Mouse (Mus musculus) cerebellum, adult 9-11 months (tissue): ENCODE measurements around the gene Cdkn2aip.

Source experiments
- DNase-seq: peaks from one replicate; pipeline ENCODE4 v3.0.0; 2022

Cdkn2aip gene

GRCm38 (mm10) chr8:47693119-47693518, 20.6 kb downstream of the Cdkn2aip start:
- DNase-seq: peak; percentile 49

DNA sequence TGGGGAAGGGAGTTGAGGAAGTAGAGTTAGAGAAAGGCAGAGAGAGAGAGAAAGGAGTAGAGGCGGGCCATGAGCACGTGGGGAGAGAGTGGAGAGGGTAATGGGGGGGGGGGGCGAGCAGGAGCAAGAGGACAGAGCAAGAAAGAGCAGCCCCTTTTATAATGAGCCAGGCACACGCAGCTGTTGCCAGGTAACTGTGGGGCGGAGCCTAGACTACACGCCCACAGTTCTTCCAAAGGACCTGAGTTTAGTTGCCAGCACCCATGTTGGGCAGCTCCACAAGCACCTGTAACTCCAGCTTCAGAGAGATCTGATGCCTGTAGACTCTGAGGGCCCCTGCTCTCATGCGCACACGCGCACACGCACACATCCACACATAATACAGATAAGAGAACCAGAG, 21.9 kb downstream of the Cdkn2aip start:
- DNase-seq: no peak

DNA sequence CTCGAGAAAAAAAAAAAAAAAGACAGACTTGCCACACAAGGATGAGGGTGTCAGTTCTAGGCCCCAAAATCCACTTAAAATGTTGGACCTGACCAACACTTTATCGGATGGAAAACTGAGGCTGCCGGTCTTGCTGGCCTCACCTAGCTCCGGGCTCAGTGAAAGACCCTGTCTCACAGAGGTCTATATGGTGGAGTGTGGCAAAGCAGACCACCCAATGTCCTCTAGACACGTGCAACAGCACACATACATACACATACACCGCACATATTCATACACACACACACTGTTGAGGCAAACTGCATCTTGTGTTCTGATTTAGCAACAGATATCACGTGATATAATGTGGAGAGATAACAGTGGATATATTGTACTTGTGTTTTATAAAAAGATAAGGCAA, 22.4 kb downstream of the Cdkn2aip start:
- no peak for DNase-seq

DNA sequence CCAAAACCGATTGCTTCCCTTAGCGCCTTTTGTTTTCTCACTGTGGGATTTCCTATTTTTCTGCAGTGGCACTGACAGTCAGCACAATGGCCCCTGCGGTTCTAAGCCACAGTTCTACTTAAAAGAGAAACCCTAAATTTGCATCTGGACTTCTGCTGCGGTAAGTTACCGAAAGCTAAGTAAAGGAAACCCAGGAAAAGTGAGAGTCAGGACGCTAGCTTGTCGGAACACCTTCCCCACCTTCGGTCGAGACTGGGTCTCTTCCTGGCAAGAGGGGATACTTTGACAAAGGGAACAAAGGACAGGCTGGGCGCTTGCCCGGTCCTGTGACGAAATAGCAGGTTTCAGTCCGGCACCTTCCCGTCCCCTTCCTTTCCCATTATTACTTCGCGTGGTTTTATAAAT, 23.1 kb downstream of the Cdkn2aip start:
- DNase-seq: no peak

GRCm38 (mm10) chr8:47689704-47690326, 23.9 kb downstream of the Cdkn2aip start:
- no peak for DNase-seq

DNA sequence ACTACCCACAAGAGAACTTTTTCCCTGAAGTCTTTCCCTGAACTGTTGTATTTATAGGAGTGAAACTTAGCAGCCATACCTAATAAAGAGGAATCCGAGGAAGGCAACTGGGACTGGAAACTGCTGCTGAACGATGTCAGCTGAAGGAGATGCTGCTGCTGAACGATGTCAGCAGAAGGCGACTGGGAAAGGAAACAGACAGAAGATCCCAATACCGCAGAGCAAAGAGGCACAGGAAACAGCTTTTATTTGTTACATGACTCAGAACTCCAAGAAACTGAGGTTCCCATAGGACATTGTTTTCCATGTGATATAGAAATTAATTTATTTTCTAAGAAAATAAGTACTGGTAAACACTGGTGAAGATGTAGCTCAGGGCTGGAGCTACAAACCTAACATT, 29.3 kb downstream of the Cdkn2aip start:
- no peak for DNase-seq

DNA sequence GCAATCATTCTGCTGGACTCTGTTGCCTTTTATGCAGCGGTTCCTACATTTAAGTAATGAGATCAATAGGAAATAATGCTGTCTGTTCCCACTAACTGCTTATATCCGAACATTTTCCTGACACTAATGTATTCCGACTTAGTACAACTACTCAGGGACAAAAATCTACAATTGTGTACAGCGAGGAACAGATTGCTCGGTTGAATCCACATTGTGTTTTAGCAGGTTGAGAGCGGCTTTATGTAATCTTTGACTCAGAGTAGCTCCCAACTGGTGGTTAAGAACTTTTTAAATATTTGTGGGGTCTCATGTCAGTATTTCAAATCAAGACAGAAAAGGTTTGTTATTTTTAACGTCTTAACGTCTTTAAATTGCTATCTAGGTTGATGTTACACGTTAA, 29.7 kb downstream of the Cdkn2aip start:
- DNase-seq: no peak

DNA sequence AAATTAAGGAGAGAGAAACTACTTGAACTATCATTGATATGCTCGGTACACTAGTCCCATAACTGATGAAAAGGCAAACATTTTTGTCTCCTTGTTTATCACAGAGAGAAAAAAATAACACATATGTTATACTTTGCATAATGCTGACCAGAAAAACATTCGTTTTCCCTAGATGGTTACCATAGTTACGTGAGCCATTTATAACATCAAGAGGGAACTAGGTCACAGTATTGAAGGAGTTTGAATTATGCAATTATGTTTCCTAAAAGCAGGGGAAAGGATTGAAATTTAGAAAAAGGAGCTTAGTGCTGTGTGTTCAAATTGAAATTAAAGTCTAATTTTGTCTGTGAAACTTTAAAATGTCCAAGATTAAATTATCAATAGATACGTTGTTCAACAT, 33.4 kb downstream of the Cdkn2aip start:
- DNase-seq: no peak

GRCm38 (mm10) chr8:47679603-47680002, 34.1 kb downstream of the Cdkn2aip start:
- DNase-seq: no peak

GRCm38 (mm10) chr8:47676631-47677030, 37.1 kb downstream of the Cdkn2aip start:
- no peak for DNase-seq

DNA sequence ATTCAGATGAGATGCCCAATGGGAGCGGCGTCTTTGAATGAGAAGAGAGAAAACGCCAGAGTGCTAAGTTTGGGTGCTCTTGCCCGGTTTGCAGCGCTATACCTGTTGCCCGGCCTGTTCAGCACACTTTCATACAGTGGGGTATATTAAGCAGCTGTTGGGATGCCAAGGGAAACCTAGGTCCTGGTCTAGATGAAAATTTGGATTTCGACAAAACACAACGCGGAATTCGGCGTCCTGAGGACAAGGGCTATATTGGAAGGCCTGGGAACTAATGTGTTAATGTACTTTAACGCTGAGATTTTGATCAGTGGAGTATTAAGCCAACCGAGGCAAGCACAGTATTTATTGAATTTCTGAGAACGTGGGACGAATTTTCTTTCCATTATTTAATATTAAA, 37.5 kb downstream of the Cdkn2aip start:
- no peak for DNase-seq

DNA sequence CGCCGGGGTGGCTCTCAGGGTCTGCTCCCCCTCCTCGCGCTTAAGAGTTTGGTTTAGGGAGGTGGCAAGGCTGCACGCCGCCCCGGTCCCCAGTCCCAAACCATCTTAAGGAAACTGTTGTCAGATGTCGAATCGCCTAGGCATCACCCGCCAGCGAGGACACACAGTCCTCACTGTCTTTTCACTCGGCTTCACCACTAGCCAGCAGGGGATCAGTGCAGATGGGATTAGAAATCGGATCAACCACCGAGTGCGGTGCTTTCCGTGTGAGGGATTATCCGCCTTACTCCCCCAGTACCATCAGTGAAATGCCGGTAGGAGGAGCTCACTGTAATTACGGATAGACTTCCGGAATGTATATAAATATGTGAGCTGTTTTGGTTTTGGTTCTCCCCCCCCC, 37.9 kb downstream of the Cdkn2aip start:
- DNase-seq: no peak

DNA sequence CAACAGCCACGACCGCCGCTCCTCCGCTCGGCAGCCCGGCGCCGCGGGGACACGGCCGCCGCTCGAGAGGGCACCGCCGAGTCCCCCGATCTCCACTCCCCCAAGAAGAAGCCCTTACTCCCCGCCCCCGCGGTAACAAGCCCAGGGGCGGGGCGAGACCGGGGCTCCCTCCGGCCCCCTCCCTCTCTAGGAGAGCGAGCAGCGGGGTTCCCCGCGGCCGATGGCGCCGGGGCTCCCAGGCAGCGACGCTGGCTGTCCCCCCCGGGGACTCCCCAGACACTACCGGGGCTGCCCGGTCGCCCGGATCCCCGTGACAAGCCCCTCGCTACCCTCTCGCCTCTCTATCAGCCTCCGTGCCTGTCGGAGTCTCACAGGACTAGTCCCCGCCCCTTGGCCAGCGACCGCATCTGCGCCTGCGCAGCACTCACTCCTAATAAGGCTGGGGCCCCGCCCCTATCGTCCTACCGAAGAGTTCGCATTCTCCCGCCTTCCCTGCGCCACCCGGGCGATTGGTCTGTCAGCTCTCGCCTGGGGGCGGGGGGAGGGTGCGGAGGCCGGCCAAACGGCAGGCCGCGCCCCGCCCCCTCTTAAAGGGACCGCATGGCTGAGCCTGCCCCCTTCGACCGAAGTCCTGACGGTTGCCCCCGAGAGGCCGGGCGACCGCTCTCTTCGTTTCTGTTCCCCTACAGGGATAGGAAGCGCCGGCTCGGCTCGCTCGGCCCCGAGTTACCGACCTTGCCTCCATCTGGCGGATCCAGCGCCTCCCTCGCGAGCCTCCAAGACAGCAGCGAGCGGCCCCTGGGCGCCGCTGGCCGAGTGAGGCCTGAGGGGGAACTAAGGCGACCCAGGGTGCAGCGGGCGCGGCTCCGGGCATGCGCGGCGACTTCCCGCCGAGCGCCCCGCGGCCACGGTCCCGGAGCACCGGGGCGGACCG, 38.7 kb downstream of the Cdkn2aip start, which contains the start of gene Ing2:
Ing2 (minus strand) TSS at position 780 of the 934 bp plus-strand sequence.
- peak; percentile 100 for DNase-seq

GRCm38 (mm10) chr8:47674140-47674776, 39.5 kb downstream of the Cdkn2aip start:
- DNase-seq: no peak

DNA sequence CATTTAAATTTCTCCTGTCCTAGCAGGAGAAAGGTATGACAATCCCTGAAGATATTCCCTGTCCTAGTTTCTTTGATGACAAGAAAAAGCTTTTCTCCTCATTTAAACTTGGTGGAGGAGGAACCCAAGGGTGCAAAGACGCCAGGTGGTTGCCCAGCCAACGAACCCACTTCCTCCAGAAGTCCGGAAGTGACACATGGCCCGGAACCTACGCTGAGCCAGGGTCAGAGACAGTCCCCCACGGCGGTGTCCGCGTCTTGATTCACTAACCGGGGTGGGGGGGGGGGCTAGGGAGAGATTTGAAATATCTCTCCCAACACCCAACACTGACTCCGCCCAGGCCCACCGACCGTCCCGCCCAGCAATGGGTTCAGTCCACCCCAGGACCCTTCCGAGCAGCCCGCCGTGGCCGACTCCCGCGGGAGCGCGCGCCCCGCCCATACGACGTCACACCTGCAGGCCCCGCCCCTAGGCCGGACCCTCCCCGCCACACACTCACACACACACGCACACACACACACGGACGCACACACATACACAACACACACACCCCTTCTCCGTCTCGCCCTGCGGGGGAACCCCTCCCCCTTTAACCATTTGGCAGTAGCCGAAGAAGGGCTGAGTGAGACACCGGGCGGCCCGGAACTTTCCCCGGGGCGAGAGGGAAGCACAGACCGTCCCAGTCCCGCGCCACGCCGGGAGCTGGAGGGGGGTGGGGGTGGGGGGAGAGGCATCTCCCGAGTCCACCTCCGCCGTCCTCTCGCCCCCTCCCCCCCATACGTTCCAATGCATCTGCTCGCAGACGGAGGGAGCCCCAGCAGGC, 40.2 kb downstream of the Cdkn2aip start:
- peak; percentile 88 for DNase-seq

DNA sequence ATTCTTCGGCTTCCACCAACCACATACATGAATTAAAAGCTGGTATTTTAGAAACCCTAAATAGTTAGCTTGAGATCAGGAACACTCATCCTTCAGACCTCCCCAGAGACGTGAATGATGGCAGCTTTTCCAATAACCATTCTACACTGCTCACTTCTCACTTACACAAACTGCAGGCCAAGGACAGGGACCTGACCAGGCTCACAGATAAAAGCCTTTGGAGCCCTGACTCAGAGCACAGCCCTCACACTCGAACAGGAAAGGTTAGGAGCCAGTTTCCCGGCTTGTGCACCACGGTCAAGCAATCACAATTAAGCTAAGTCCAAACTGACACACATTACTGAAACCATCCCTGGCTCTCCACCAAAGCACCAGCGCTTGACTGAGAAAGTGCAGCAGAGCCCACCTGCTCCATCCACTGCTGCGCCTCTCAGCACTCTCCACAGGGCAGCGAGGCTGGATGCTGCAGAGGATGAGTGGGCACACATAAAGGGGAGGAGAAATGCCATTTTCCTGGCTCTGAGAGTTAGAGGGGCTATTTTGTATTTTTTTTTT, 49.4 kb downstream of the Cdkn2aip start:
- DNase-seq: no peak

DNA sequence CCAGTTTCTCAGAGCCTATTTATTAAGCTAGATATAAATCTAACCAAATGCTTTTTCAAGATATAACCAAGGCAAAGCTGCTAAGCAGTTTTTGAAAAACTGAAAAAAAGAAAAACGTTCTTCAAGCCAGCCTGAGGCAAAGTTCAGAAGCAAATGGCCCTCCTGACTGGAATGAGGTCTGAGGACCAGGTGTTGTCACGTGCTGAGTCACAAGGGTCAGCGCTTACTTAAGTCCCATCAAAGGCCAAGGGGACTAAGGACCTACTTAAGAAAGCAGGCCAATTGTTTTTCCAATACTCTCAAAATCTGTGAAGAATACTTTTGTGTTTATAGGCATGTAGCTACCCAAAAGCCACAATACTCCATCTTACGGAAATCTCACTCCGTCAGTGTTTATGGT, 50.5 kb downstream of the Cdkn2aip start:
- DNase-seq: no peak

DNA sequence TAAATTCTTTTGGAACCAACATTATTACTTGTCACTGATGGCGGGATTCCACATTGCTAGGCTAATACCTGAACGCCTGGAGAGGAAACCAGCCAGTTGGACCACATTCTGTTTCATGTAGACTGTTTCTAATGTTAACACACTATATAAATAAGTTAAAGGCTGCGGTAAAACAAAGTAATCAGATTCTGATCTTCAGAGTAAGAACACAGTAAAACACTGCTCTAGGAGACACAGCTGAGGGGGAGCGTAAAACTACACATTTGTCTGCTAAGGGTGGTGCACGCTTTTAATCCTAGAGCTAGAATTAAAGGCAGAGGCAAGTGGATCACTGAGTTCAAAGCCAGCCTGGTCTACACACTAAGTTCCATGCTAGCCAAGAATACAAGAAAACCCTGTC, 51.0 kb downstream of the Cdkn2aip start:
- DNase-seq: no peak

GRCm38 (mm10) chr8:47660394-47660793, 53.3 kb downstream of the Cdkn2aip start:
- DNase-seq: no peak

DNA sequence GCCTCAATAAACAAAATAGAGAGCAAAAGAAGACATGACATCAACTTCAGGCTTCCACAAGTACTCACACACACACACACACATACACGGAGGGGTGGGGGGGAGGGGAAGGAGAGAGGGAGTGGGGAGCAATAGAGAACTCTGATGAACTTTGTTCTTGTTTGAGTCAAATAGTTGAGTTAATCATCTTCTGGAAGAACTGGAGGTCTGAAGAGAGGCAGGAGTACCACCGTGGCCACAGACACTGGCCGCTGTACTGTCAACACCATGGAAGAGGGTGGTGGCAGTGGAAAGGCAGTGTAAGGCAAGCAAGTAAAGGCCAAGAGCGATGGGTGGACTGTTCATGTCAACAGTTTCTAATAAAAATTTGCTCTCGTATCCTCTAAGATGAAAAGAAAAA, 54.3 kb downstream of the Cdkn2aip start:
- DNase-seq: no peak
